Mouse (Mus musculus) cerebellum, adult 18-20 months (tissue): Measurements from ENCODE around the gene Krt5.
"Not testable (repeated sequence)": the region's sequence is repeated elsewhere in the genome, so short reads cannot be mapped to it uniquely, and the experiment has no call there.

Experiments used
- DNase-seq, 2 experiments: peaks; one replicate each; pipeline ENCODE4 v3.0.0; 2021

The Krt5 gene

GRCm38 (mm10) chr15:101712720-101713119 lies at the start of gene Krt5:
Gene Krt5, minus strand, starts transcription at chr15:101712898.
- DNase-seq, result no peak

GRCm38 (mm10) chr15:101742711-101743110 lies 30.0 kb upstream of the Krt5 start, which contains the start of gene Krt71:
Gene Krt71, minus strand, starts transcription at chr15:101743109.
- peak; percentile 61 to 67 for DNase-seq

- DNase-seq, result no peak
These were observed 25.1 kb upstream of the Krt5 start for GRCm38 (mm10) chr15:101737786-101738185.

GRCm38 (mm10) chr15:101730653-101731052 lies 18.0 kb upstream of the Krt5 start:
- DNase-seq, result no peak

- DNase-seq, result no peak
These were observed 12.0 kb upstream of the Krt5 start for GRCm38 (mm10) chr15:101724686-101725085.

GRCm38 (mm10) chr15:101715831-101716230 lies 3.1 kb upstream of the Krt5 start:
- no peak for DNase-seq

- no peak for DNase-seq
These were observed 1.7 kb upstream of the Krt5 start for GRCm38 (mm10) chr15:101714356-101714755.

GRCm38 (mm10) chr15:101713731-101714130 lies 1.0 kb upstream of the Krt5 start:
- no peak for DNase-seq

GRCm38 (mm10) chr15:101708683-101709082 lies 4.0 kb downstream of the Krt5 start:
- DNase-seq, result no peak

- DNase-seq, result no peak
These were observed 5.2 kb downstream of the Krt5 start for GRCm38 (mm10) chr15:101707454-101707853.

GRCm38 (mm10) chr15:101704066-101704465 lies 8.6 kb downstream of the Krt5 start:
- no peak for DNase-seq

- no peak for DNase-seq
These were observed 10.3 kb downstream of the Krt5 start for GRCm38 (mm10) chr15:101702380-101702779.

GRCm38 (mm10) chr15:101699866-101700265 lies 12.8 kb downstream of the Krt5 start:
- DNase-seq, result no peak

- DNase-seq, result no peak
These were observed 13.5 kb downstream of the Krt5 start for GRCm38 (mm10) chr15:101699192-101699591.

GRCm38 (mm10) chr15:101697326-101698188 lies 15.1 kb downstream of the Krt5 start:
- DNase-seq, result no peak

- no peak for DNase-seq
These were observed 18.5 kb downstream of the Krt5 start, which contains the start of gene Krt6a for GRCm38 (mm10) chr15:101694207-101694606. Gene Krt6a, minus strand, starts transcription at chr15:101694307.

GRCm38 (mm10) chr15:101690460-101690859 lies 22.2 kb downstream of the Krt5 start:
- DNase-seq, result not testable (repeated sequence)

- no peak for DNase-seq
These were observed 24.5 kb downstream of the Krt5 start for GRCm38 (mm10) chr15:101688161-101688560.

GRCm38 (mm10) chr15:101680187-101680586 lies 32.5 kb downstream of the Krt5 start, which contains the start of gene Krt6b:
Gene Krt6b, minus strand, starts transcription at chr15:101680287.
- no peak for DNase-seq

GRCm38 (mm10) chr15:101675978-101676377 lies 36.7 kb downstream of the Krt5 start:
- no peak for DNase-seq
